Mouse (Mus musculus) liver, embryonic 15.5 days (tissue): ENCODE results near the gene Kcna5. TPM values are rescaled to one million over a fixed set of nuclear protein-coding genes. Genes with fewer than 3 reads are reported as not detected.

Source experiments
- ATAC-seq: fragments of 200-750 bp; cut with Nextera tagmentation; 2 replicates; pipeline ENCODE4 v1.8.0; 2017; ENCODE audit warnings: moderate number of reproducible peaks, mild to moderate bottlenecking, moderate library complexity; ENCODE audit not compliant: insufficient read depth
- H3K27ac ChIP-seq: fragments of 300-500 bp; sonication (generic); replicated peaks from 2 replicates; pipeline ENCODE4 v1.5.1; 2015; ENCODE audit warnings: mild to moderate bottlenecking, inconsistent platforms
- H3K27me3 ChIP-seq: fragments of 300-500 bp; sonication (generic); 2 replicates; pipeline ENCODE4 v1.6.1; 2015; ENCODE audit warnings: mild to moderate bottlenecking, inconsistent platforms
- H3K36me3 ChIP-seq: fragments of 300-500 bp; sonication (generic); replicated peaks from 2 replicates; pipeline ENCODE4 v1.6.1; 2015; ENCODE audit warnings: moderate library complexity, mild to moderate bottlenecking, inconsistent platforms
- H3K4me1 ChIP-seq: fragments of 300-500 bp; sonication (generic); replicated peaks from 2 replicates; pipeline ENCODE4 v1.6.1; 2015; ENCODE audit warnings: inconsistent platforms
- H3K4me2 ChIP-seq: fragments of 300-500 bp; sonication (generic); 2 replicates; pipeline ENCODE4 v1.6.1; 2015; ENCODE audit warnings: moderate library complexity, mild to moderate bottlenecking, inconsistent platforms
- H3K4me3 ChIP-seq: fragments of 300-500 bp; sonication (generic); replicated peaks from 2 replicates; pipeline ENCODE4 v1.5.1; 2015; ENCODE audit warnings: mild to moderate bottlenecking, inconsistent platforms
- H3K9ac ChIP-seq: fragments of 300-500 bp; sonication (generic); 2 replicates; pipeline ENCODE4 v1.6.1; 2015; ENCODE audit warnings: moderate library complexity, mild to moderate bottlenecking, inconsistent platforms
- H3K9me3 ChIP-seq: fragments of 300-500 bp; sonication (generic); replicated peaks from 2 replicates; pipeline ENCODE4 v1.6.1; 2016; ENCODE audit warnings: inconsistent platforms
- WGBS: fragments of 180-500 bp; shearing (Covaris S2); methylation state at CpG from one replicate; pipeline ENCODE4 v1.1.7; 2015; ENCODE audit warnings: mixed read lengths; ENCODE audit not compliant: insufficient replicate concordance; 5-methylcytosine and 5-hydroxymethylcytosine counted together
- polyA plus RNA-seq: library from polyadenylated mRNA; unstranded; fragments of >200 nt; fragmentation: Nextera tagmentation; extraction: Ambion mirVana; gene quantifications from 2 replicates; pipeline ENCODE4 v1.2.1, GENCODE M21; 2015

Gene Kcna5
- polyA plus RNA-seq, 1 experiment from 2014 or later = 0.09 TPM

DNA sequence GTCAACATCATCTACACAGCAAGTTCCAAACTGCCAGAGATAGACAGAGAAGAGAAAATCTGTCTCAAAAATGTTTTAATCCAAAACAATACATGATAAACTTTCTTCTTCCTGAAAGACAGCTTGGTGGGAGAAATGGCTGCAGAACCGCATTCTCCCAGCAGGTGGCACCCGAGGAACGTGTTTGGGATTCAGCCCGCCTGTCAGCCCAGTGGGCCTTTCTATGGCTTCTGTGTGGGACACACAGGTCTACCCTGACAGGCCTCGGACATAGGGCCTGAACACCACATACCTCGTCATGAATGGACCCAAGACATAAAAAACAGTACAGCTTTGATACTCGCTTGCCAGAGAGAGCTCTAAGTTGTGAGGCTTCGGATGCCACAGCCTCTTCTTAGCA is 35.1 kb downstream of the Kcna5 start:
- no peak overlapping the region for H3K27ac ChIP-seq
- no peaks in the 10 kb centered on the region for H3K9me3 ChIP-seq
- no peak for ATAC-seq
- no peaks in the 10 kb centered on the region for H3K27me3 ChIP-seq
- H3K36me3 ChIP-seq = no peaks in the 10 kb centered on the region
- 15% methylated on average over 8 of the region's 8 CpGs for WGBS
- H3K4me2 ChIP-seq = no peak overlapping the region
- no peak overlapping the region for H3K4me3 ChIP-seq
- no peaks in the 10 kb centered on the region for H3K4me1 ChIP-seq
- H3K9ac ChIP-seq = no peak overlapping the region

DNA sequence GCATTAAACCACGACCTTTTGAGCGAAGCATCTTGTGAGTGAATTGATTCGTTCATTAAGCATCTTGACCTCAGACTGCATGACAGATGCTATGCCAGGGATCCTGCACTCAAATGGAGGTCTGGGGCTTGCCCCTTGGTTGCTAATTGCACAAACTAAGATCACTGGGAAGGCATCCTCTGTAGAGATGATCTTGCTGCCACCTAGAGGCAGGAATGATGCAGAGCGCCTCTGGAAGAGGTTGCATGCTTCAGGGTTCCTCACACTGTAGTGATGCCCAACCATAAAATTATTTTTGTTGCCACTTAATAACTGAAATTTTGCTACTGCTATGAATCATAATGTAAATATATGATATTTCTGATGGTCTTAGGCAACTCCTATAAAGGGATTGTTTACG is 37.3 kb downstream of the Kcna5 start:
- Histone ChIP-seq H3K9me3 (no peaks in the 10 kb centered on the region), H3K27ac (no peak overlapping the region), H3K9ac (no peak overlapping the region), H3K4me3 (no peak overlapping the region), H3K4me1 (no peaks in the 10 kb centered on the region), H3K4me2 (no peak overlapping the region), H3K36me3 (no peaks in the 10 kb centered on the region), H3K27me3 (no peaks in the 10 kb centered on the region)
- 51% methylated on average over 5 of the region's 5 CpGs for WGBS
- no peak for ATAC-seq

DNA sequence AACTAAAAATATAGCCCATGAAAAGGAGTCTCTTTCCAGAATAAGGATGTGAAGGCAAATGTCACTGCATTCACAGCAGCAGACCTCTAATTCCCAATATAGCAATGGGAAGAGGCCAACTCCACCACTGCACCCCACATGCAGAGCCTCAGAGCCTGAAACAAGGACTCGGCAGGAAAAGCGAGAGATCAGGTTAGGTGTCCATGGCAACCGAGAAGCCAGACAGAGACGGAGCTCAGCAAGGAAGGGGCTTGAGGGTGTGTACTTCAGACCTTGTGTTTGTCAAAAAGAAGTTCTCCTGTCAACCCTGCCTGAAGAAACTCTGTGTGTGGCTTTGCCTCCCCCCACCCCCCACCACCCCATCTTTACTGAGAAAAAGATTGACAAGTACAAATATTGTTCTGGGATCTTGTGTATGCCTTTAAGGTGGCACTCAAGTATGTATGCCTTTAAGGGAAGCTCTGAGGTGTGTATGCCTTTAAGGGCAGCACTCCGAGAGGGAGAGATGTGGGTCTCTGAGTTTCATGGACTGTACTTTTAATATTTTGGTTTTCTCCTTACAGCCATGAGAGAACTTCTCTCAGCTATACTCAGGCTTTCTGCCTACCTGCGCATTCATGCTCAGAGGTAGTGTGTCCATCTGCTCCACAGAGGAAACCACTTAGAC is 37.9 kb downstream of the Kcna5 start:
- H3K27ac ChIP-seq = no peak overlapping the region
- H3K9me3 ChIP-seq = no peaks in the 10 kb centered on the region
- ATAC-seq = no peak
- no peaks in the 10 kb centered on the region for H3K4me1 ChIP-seq
- no peaks in the 10 kb centered on the region for H3K27me3 ChIP-seq
- H3K36me3 ChIP-seq = no peaks in the 10 kb centered on the region
- no peak overlapping the region for H3K4me3 ChIP-seq
- no peak overlapping the region for H3K4me2 ChIP-seq
- WGBS = 55% methylated on average over 6 of the region's 6 CpGs
- no peak overlapping the region for H3K9ac ChIP-seq

DNA sequence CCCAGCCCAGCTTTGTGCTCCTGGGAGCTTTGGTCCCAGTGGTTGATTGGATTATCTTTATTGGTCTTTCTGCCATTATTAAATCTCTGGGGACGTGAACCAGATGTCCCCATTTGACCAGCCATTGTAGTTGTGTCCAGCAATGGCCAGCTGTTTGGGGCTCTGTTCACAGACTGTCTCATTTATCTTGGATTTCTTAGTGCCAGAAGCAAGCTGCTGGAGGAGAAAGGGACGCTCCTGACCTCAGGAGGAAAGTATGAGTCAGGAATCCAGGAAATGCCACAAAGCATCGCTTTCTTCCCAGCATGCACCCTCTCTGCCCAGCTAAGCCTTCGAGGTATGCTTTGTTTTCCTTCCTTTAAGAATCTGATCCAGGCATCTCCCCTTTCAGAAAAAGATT is 48.1 kb downstream of the Kcna5 start:
- H3K27me3 ChIP-seq = no peaks in the 10 kb centered on the region
- no peak overlapping the region for H3K4me3 ChIP-seq
- H3K36me3 ChIP-seq = no peaks in the 10 kb centered on the region
- no peaks in the 10 kb centered on the region for H3K4me1 ChIP-seq
- WGBS = 23% methylated on average over 4 of the region's 4 CpGs
- H3K9me3 ChIP-seq = no peaks in the 10 kb centered on the region
- H3K27ac ChIP-seq = no peak overlapping the region
- H3K9ac ChIP-seq = no peak overlapping the region
- H3K4me2 ChIP-seq = no peak overlapping the region
- no peak for ATAC-seq

DNA sequence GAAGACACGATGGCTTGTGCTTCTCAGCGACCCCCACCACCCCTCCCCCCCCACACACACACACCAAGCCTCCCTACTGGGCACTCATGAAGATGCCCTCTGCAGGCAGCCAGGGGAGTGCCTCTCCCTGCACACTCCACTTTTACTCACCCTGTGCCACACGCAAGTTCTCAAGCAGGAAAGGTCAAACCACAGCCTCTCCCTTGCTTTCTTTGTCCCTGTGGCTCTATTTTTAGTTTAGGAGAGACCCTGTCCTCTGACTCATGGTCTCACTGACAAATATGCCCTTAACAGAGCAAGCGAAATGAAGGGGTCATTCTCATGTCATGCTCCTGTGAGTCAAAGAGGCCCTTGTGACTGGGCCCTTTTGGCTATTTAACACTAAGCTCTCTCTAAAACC is 50.3 kb downstream of the Kcna5 start:
- no peaks in the 10 kb centered on the region for H3K9me3 ChIP-seq
- H3K9ac ChIP-seq = no peak overlapping the region
- no peaks in the 10 kb centered on the region for H3K36me3 ChIP-seq
- no peaks in the 10 kb centered on the region for H3K4me1 ChIP-seq
- 40% methylated on average over 4 of the region's 4 CpGs for WGBS
- no peak overlapping the region for H3K4me3 ChIP-seq
- H3K27ac ChIP-seq = no peak overlapping the region
- H3K27me3 ChIP-seq = no peaks in the 10 kb centered on the region
- ATAC-seq = no peak
- H3K4me2 ChIP-seq = no peak overlapping the region

DNA sequence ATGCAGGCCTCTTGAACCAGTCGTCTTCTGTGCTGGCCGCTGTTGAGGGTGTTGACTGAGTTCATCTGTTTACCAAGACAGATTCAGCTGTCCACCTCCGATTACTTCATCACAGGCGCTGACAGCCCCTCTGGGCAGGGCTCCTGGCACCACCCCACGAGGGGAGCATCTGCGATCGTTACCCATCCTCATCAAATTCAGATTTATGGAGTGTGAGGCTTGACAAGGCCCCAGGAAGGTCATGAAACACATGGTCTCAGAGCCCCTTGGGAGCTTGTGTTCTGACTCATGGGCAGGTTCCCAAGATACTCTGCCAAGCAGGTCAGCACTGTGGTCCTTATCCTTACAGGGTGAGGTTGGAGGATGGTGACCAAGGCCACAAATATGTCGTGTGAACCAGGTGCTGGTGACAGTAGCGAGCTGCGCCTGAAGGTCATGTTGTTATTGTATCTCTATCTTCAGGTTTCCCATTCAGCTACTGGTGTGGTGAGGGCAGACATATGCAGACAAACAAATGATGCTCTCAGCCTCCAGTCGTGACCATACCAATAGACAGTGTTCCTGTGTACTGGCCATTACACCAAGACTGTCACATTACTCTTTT is 51.8 kb downstream of the Kcna5 start:
- H3K27ac ChIP-seq = no peak overlapping the region
- no peaks in the 10 kb centered on the region for H3K9me3 ChIP-seq
- no peaks in the 10 kb centered on the region for H3K36me3 ChIP-seq
- no peak overlapping the region for H3K4me2 ChIP-seq
- H3K4me1 ChIP-seq = no peaks in the 10 kb centered on the region
- no peaks in the 10 kb centered on the region for H3K27me3 ChIP-seq
- H3K9ac ChIP-seq = no peak overlapping the region
- 58% methylated on average over 11 of the region's 11 CpGs for WGBS
- no peak for ATAC-seq
- H3K4me3 ChIP-seq = no peak overlapping the region

Other genes starting within 250 kb of the Kcna5 start
- gene Kcna1, start 111.0 kb upstream of the Kcna5 start, polyA plus RNA-seq = 0.06 TPM in 1 of 2 replicates, not detected in the other
- gene Kcna6, start 205.3 kb upstream of the Kcna5 start, polyA plus RNA-seq = 0.10 and 0.16 TPM in 2 replicates